Comparison of ENCODE assay signal across 9 mouse cellular contexts in the genomic region with DNA sequence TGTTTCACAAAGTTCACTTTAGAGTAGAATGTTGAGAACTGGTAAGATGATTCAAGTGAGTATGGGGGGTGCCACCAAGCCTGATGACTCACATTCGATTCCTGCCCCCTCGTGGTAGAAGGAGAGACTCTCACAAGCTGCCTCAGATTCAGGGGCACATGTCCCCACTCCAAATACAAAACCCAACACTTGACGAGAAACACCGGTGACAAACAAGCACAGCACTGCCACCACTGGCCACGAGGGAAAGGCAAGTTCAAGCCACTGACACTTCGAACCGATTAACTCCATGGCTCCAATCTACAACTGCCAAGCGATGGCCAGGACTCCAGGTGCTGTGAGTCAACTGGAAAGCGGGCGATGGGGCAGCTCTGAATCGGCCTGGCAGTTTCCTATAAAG. TPM values are rescaled to one million over a fixed set of nuclear protein-coding genes. Genes with fewer than 3 reads are reported as not detected.
DNase-seq lines count a peak whose midpoint lies in the region; ATAC-seq and TF ChIP-seq lines count a peak whose summit lies in the region.
"Had no signal": no experiment of that assay in that cellular context is flagged by ENCODE, and none has a peak within 500 bp of the region (broad histone marks: within the 10 kb centered on the region; RNA-seq: fewer than 3 reads in every experiment).

No protein-coding gene starts in this region.

- no peak overlapping the region for H3K4me3 ChIP-seq in hindbrain, postnatal 0 days (ENCODE audit: low read length)
- no peak overlapping the region for H3K4me3 ChIP-seq in hindbrain, embryonic 12.5 days
- H3K4me3 ChIP-seq in intestine, postnatal 0 days (ENCODE audit: low read depth, low read length): no peak overlapping the region
- H3K4me3 ChIP-seq in midbrain, embryonic 13.5 days (replicated peaks): no peak overlapping the region
- H3K4me3 ChIP-seq in forebrain, embryonic 11.5 days (ENCODE audit: low read depth, low read length): no peak overlapping the region
- H3K4me3 ChIP-seq in hindbrain, embryonic 14.5 days (replicated peaks; ENCODE audit: low read length): no peak overlapping the region
- H3K4me3 ChIP-seq: lung, embryonic 15.5 days had no signal

- H3K9me3 ChIP-seq in hindbrain, postnatal 0 days (ENCODE audit: low read length): no peaks in the 10 kb centered on the region
- no peaks in the 10 kb centered on the region for H3K9me3 ChIP-seq in hindbrain, embryonic 12.5 days (replicated peaks)
- no peaks in the 10 kb centered on the region for H3K9me3 ChIP-seq in intestine, postnatal 0 days (ENCODE audit: control insufficient read depth)
- H3K9me3 ChIP-seq in midbrain, embryonic 13.5 days: no peaks in the 10 kb centered on the region
- H3K9me3 ChIP-seq in forebrain, embryonic 11.5 days (ENCODE audit: control insufficient read depth, low read length): no peaks in the 10 kb centered on the region
- no peaks in the 10 kb centered on the region for H3K9me3 ChIP-seq in hindbrain, embryonic 14.5 days (ENCODE audit: control insufficient read depth, low read length)
- H3K9me3 ChIP-seq: lung, embryonic 15.5 days had no signal

- H3K4me1 ChIP-seq in hindbrain, postnatal 0 days (ENCODE audit: insufficient read depth, low read length): peaks cover 19% of the 10 kb centered on the region
- H3K4me1 ChIP-seq in hindbrain, embryonic 12.5 days: peaks cover 26% of the 10 kb centered on the region
- H3K4me1 ChIP-seq in intestine, postnatal 0 days (replicated peaks; ENCODE audit: control insufficient read depth, insufficient read depth, low read length): peaks cover 12% of the 10 kb centered on the region; the same call in 1 of the 2 replicates
- H3K4me1 ChIP-seq in midbrain, embryonic 13.5 days (replicated peaks): peaks cover 35% of the 10 kb centered on the region
- peaks cover 9% of the 10 kb centered on the region; the same call in 1 of the 2 replicates for H3K4me1 ChIP-seq in forebrain, embryonic 11.5 days (replicated peaks; ENCODE audit: control insufficient read depth, insufficient read depth, low read length)
- peaks cover 19% of the 10 kb centered on the region for H3K4me1 ChIP-seq in hindbrain, embryonic 14.5 days (replicated peaks; ENCODE audit: control insufficient read depth, insufficient read depth, low read length)

- H3K4me2 ChIP-seq in hindbrain, postnatal 0 days (ENCODE audit: low read depth, low read length): no peak overlapping the region
- no peak overlapping the region for H3K4me2 ChIP-seq in hindbrain, embryonic 12.5 days (replicated peaks)
- H3K4me2 ChIP-seq in intestine, postnatal 0 days (replicated peaks; ENCODE audit: low read depth): peak overlapping the region; percentile 54
- no peak overlapping the region for H3K4me2 ChIP-seq in midbrain, embryonic 13.5 days (replicated peaks)
- no peak overlapping the region for H3K4me2 ChIP-seq in forebrain, embryonic 11.5 days (ENCODE audit: low read depth, low read length, severe bottlenecking)
- H3K4me2 ChIP-seq in hindbrain, embryonic 14.5 days (replicated peaks): no peak overlapping the region
- H3K4me2 ChIP-seq: lung, embryonic 15.5 days had no signal

- H3K36me3 ChIP-seq in hindbrain, postnatal 0 days (ENCODE audit: insufficient read depth, low read length): no peaks in the 10 kb centered on the region
- no peaks in the 10 kb centered on the region for H3K36me3 ChIP-seq in hindbrain, embryonic 12.5 days
- no peaks in the 10 kb centered on the region for H3K36me3 ChIP-seq in intestine, postnatal 0 days (ENCODE audit: control insufficient read depth, insufficient read depth)
- H3K36me3 ChIP-seq in midbrain, embryonic 13.5 days: no peaks in the 10 kb centered on the region
- no peaks in the 10 kb centered on the region for H3K36me3 ChIP-seq in forebrain, embryonic 11.5 days (ENCODE audit: control insufficient read depth, insufficient read depth, low read length)
- no peaks in the 10 kb centered on the region for H3K36me3 ChIP-seq in hindbrain, embryonic 14.5 days (replicated peaks; ENCODE audit: control insufficient read depth, insufficient read depth)
- H3K36me3 ChIP-seq: lung, embryonic 15.5 days had no signal

- H3K9ac ChIP-seq in hindbrain, postnatal 0 days (replicated peaks; ENCODE audit: low read length): no peak overlapping the region
- no peak overlapping the region for H3K9ac ChIP-seq in hindbrain, embryonic 12.5 days
- H3K9ac ChIP-seq in intestine, postnatal 0 days (ENCODE audit: low read depth, low read length): no peak overlapping the region
- no peak overlapping the region for H3K9ac ChIP-seq in midbrain, embryonic 13.5 days (replicated peaks)
- no peak overlapping the region for H3K9ac ChIP-seq in forebrain, embryonic 11.5 days (ENCODE audit: low read length)
- no peak overlapping the region for H3K9ac ChIP-seq in hindbrain, embryonic 14.5 days
- H3K9ac ChIP-seq: lung, embryonic 15.5 days had no signal

- peak; percentile 59 for TF ChIP-seq CTCF in hindbrain, postnatal 0 days (IDR thresholded peaks at IDR 0.05; ENCODE audit: low read depth)
- peak; percentile 60 for TF ChIP-seq CTCF in intestine, postnatal 0 days (IDR thresholded peaks at IDR 0.05; ENCODE audit: low read depth)

- peak; percentile 43 for ATAC-seq in hindbrain, postnatal 0 days
- no peak for ATAC-seq in hindbrain, embryonic 12.5 days (ENCODE audit: low FRiP score)
- ATAC-seq in intestine, postnatal 0 days: peak; percentile 31; the same call in 1 of the 2 replicates
- ATAC-seq in midbrain, embryonic 13.5 days: 0 out of 2 replicates have a peak, but pooled peaks have one; percentile 25
- ATAC-seq in forebrain, embryonic 11.5 days (replicated peaks; ENCODE audit: low FRiP score): no peak
- no peak for ATAC-seq in hindbrain, embryonic 14.5 days (ENCODE audit: low FRiP score)

- DNase-seq in hindbrain, postnatal 0 days (ENCODE audit: low spot score): peak; percentile 65
- DNase-seq in ZHBTc4 (ENCODE audit: low read depth, low spot score): peak; percentile 80
- DNase-seq in forebrain, embryonic 11.5 days (ENCODE audit: low spot score): no peak
- DNase-seq in hindbrain, embryonic 14.5 days (ENCODE audit: low spot score): no peak
- DNase-seq: adrenal gland, adult 8-10 months had no signal

- H3K27ac ChIP-seq in hindbrain, postnatal 0 days: no peak overlapping the region
- no peak overlapping the region for H3K27ac ChIP-seq in hindbrain, embryonic 12.5 days
- H3K27ac ChIP-seq in intestine, postnatal 0 days (ENCODE audit: low read depth, low read length): peak overlapping the region; percentile 46
- H3K27ac ChIP-seq in midbrain, embryonic 13.5 days: 0 out of 2 replicates have a peak overlapping the region, but pooled peaks have one; percentile 32
- H3K27ac ChIP-seq in forebrain, embryonic 11.5 days (ENCODE audit: low read depth, low read length): no peak overlapping the region
- no peak overlapping the region for H3K27ac ChIP-seq in hindbrain, embryonic 14.5 days
- H3K27ac ChIP-seq: lung, embryonic 15.5 days had no signal

- H3K27me3 ChIP-seq in hindbrain, postnatal 0 days (ENCODE audit: insufficient read depth, low read length): no peaks in the 10 kb centered on the region
- H3K27me3 ChIP-seq in hindbrain, embryonic 12.5 days: no peaks in the 10 kb centered on the region
- no peaks in the 10 kb centered on the region for H3K27me3 ChIP-seq in intestine, postnatal 0 days (replicated peaks; ENCODE audit: control insufficient read depth, insufficient read depth, low read length)
- H3K27me3 ChIP-seq in midbrain, embryonic 13.5 days: no peaks in the 10 kb centered on the region
- H3K27me3 ChIP-seq in forebrain, embryonic 11.5 days (ENCODE audit: control insufficient read depth, insufficient read depth, low read length): no peaks in the 10 kb centered on the region
- no peaks in the 10 kb centered on the region for H3K27me3 ChIP-seq in hindbrain, embryonic 14.5 days (ENCODE audit: control insufficient read depth, insufficient read depth, low read length)
- H3K27me3 ChIP-seq: lung, embryonic 15.5 days had no signal

- 55% methylated on average over 11 of the region's 11 CpGs for WGBS in hindbrain, postnatal 0 days
- 84% methylated on average over 11 of the region's 11 CpGs for WGBS in hindbrain, embryonic 12.5 days
- 46% methylated on average over 11 of the region's 11 CpGs for WGBS in intestine, postnatal 0 days
- WGBS in midbrain, embryonic 13.5 days: 77% methylated on average over 11 of the region's 11 CpGs
- WGBS in forebrain, embryonic 11.5 days: 86% methylated on average over 11 of the region's 11 CpGs
- 73% methylated on average over 11 of the region's 11 CpGs for WGBS in hindbrain, embryonic 14.5 days

RNA-seq across cellular contexts. Expression of gene Cmtm4, which starts 21.8 kb away (rescaled TPM):
- total RNA-seq in hindbrain, postnatal 0 days (2014; rRNA removed): 38.4 and 40.5 TPM in 2 replicates
- polyA plus RNA-seq in hindbrain, postnatal 0 days (2015; fragmentation: Nextera tagmentation; extraction: Ambion mirVana): 2.7 and 2.9 TPM in 2 replicates
- 2.3 and 2.4 TPM in 2 replicates for polyA plus RNA-seq in hindbrain, embryonic 12.5 days (2016; fragmentation: Nextera tagmentation; extraction: Ambion mirVana)
- 5.9 and 6.7 TPM in 2 replicates for polyA plus RNA-seq in intestine, postnatal 0 days (2015; fragmentation: Nextera tagmentation; extraction: Ambion mirVana)
- 1.8 TPM in 2 replicates for polyA plus RNA-seq in midbrain, embryonic 13.5 days (2015; fragmentation: Nextera tagmentation; extraction: Ambion mirVana)
- polyA plus RNA-seq in forebrain, embryonic 11.5 days (2014; fragmentation: Nextera tagmentation; extraction: Ambion mirVana): 3.3 and 3.6 TPM in 2 replicates
- 3.5 and 3.8 TPM in 2 replicates for polyA plus RNA-seq in hindbrain, embryonic 14.5 days (2014; fragmentation: Nextera tagmentation; extraction: Ambion mirVana)

RNA-seq across cellular contexts. Expression of gene Cmtm3, which starts 34.6 kb away (rescaled TPM):
- total RNA-seq in hindbrain, postnatal 0 days (2014; rRNA removed): 23.1 and 27.2 TPM in 2 replicates
- polyA plus RNA-seq in hindbrain, postnatal 0 days (2015; fragmentation: Nextera tagmentation; extraction: Ambion mirVana): 41.9 and 42.6 TPM in 2 replicates
- 84.4 and 92.5 TPM in 2 replicates for polyA plus RNA-seq in hindbrain, embryonic 12.5 days (2016; fragmentation: Nextera tagmentation; extraction: Ambion mirVana)
- 40.3 and 40.5 TPM in 2 replicates for polyA plus RNA-seq in intestine, postnatal 0 days (2015; fragmentation: Nextera tagmentation; extraction: Ambion mirVana)
- polyA plus RNA-seq in midbrain, embryonic 13.5 days (2015; fragmentation: Nextera tagmentation; extraction: Ambion mirVana): 31.4 and 34.9 TPM in 2 replicates
- polyA plus RNA-seq in forebrain, embryonic 11.5 days (2014; fragmentation: Nextera tagmentation; extraction: Ambion mirVana): 66.8 and 70.9 TPM in 2 replicates
- polyA plus RNA-seq in hindbrain, embryonic 14.5 days (2014; fragmentation: Nextera tagmentation; extraction: Ambion mirVana): 39.5 and 44.7 TPM in 2 replicates

RNA-seq across cellular contexts. Expression of gene Cmtm2b, which starts 51.7 kb away (rescaled TPM):
- not detected in 2 replicates for total RNA-seq in hindbrain, postnatal 0 days (2014; rRNA removed)
- not detected in 2 replicates for polyA plus RNA-seq in hindbrain, postnatal 0 days (2015; fragmentation: Nextera tagmentation; extraction: Ambion mirVana)
- not detected in 2 replicates for polyA plus RNA-seq in hindbrain, embryonic 12.5 days (2016; fragmentation: Nextera tagmentation; extraction: Ambion mirVana)
- not detected in 2 replicates for polyA plus RNA-seq in intestine, postnatal 0 days (2015; fragmentation: Nextera tagmentation; extraction: Ambion mirVana)
- not detected in 2 replicates for polyA plus RNA-seq in midbrain, embryonic 13.5 days (2015; fragmentation: Nextera tagmentation; extraction: Ambion mirVana)
- not detected in 2 replicates for polyA plus RNA-seq in forebrain, embryonic 11.5 days (2014; fragmentation: Nextera tagmentation; extraction: Ambion mirVana)
- not detected in 2 replicates for polyA plus RNA-seq in hindbrain, embryonic 14.5 days (2014; fragmentation: Nextera tagmentation; extraction: Ambion mirVana)
- polyA plus RNA-seq: lung, embryonic 15.5 days had no signal

RNA-seq across cellular contexts. Expression of gene Gm11020, which starts 52.4 kb away (rescaled TPM):
- not detected in 2 replicates for total RNA-seq in hindbrain, postnatal 0 days (2014; rRNA removed)
- polyA plus RNA-seq in hindbrain, postnatal 0 days (2015; fragmentation: Nextera tagmentation; extraction: Ambion mirVana): not detected in 2 replicates
- polyA plus RNA-seq in hindbrain, embryonic 12.5 days (2016; fragmentation: Nextera tagmentation; extraction: Ambion mirVana): not detected in 2 replicates
- polyA plus RNA-seq in intestine, postnatal 0 days (2015; fragmentation: Nextera tagmentation; extraction: Ambion mirVana): not detected in 2 replicates
- not detected in 2 replicates for polyA plus RNA-seq in midbrain, embryonic 13.5 days (2015; fragmentation: Nextera tagmentation; extraction: Ambion mirVana)
- polyA plus RNA-seq in forebrain, embryonic 11.5 days (2014; fragmentation: Nextera tagmentation; extraction: Ambion mirVana): not detected in 2 replicates
- polyA plus RNA-seq in hindbrain, embryonic 14.5 days (2014; fragmentation: Nextera tagmentation; extraction: Ambion mirVana): not detected in 2 replicates
- total RNA-seq: adrenal gland, adult 8-10 months had no signal
- polyA plus RNA-seq: lung, embryonic 15.5 days had no signal

Comparison
In these comparisons a context has a peak if more than half of its experiments do, and no peak if none do; other contexts are left out.
1. ATAC-seq: peak in hindbrain, postnatal 0 days (single experiment), intestine, postnatal 0 days (single experiment) and midbrain, embryonic 13.5 days (single experiment); none in hindbrain, embryonic 12.5 days (single experiment), forebrain, embryonic 11.5 days (single experiment) and hindbrain, embryonic 14.5 days (single experiment).
2. DNase-seq: peak in hindbrain, postnatal 0 days (single experiment) and ZHBTc4 (single experiment); none in forebrain, embryonic 11.5 days (single experiment) and hindbrain, embryonic 14.5 days (single experiment).
3. H3K27ac ChIP-seq: peak in intestine, postnatal 0 days (single experiment) and midbrain, embryonic 13.5 days (single experiment); none in hindbrain, postnatal 0 days (single experiment), hindbrain, embryonic 12.5 days (single experiment), forebrain, embryonic 11.5 days (single experiment) and hindbrain, embryonic 14.5 days (single experiment).